ENCODE assay signal across 17 mouse cellular contexts in the genomic region with DNA sequence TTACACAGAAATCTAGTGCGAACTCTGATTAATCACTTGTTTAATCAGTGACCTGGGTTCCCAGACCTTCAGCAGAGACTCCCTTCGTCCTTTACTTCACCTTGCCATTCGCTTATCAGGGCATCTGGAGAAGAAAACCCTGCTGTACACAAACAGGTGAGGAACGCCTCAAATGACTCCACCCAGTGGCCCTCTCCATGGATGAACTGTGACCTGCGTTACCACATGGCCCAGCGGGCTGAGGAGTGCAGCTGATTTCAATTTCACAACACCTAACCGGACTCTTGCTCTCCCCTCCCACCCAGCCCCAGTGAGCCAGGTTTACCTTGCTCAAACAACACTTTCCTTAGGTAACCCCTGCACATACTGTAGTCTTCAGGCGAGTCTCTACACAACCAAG. TPM values are rescaled to one million over a fixed set of nuclear protein-coding genes. Genes with fewer than 3 reads are reported as not detected.
DNase-seq lines count a peak whose midpoint lies in the region; ATAC-seq and TF ChIP-seq lines count a peak whose summit lies in the region.
"Had no signal": no experiment of that assay in that cellular context is flagged by ENCODE, and none has a peak within 500 bp of the region (broad histone marks: within the 10 kb centered on the region; RNA-seq: fewer than 3 reads in every experiment).

No protein-coding gene starts in this region.

- H3K4me2 ChIP-seq in liver, embryonic 16.5 days (ENCODE audit: low read depth, low read length): 0 out of 2 replicates have a peak overlapping the region, but pooled peaks have one; percentile 13
- H3K4me2 ChIP-seq in hindbrain, postnatal 0 days (ENCODE audit: low read depth, low read length): no peak overlapping the region
- H3K4me2 ChIP-seq: embryonic facial prominence, embryonic 12.5 days; heart, embryonic 15.5 days; neural tube, embryonic 13.5 days had no signal

- H3K9ac ChIP-seq in liver, embryonic 16.5 days (ENCODE audit: low read depth, low read length): no peak overlapping the region
- no peak overlapping the region for H3K9ac ChIP-seq in hindbrain, postnatal 0 days (replicated peaks; ENCODE audit: low read length)
- H3K9ac ChIP-seq: embryonic facial prominence, embryonic 12.5 days; heart, embryonic 15.5 days; neural tube, embryonic 13.5 days had no signal

- peak; percentile 19 for DNase-seq in lung, postnatal 36 days
- DNase-seq in lung, postnatal 4 days: no peak
- peak; percentile 48 to 72 for DNase-seq in kidney, postnatal 36 days
- no peak for DNase-seq in T-cell, adult 2 months (ENCODE audit: low spot score)
- DNase-seq in urinary bladder, postnatal 4 days (ENCODE audit: low spot score in 2 of 2): no peak
- DNase-seq in hindbrain, postnatal 0 days (ENCODE audit: low spot score): no peak
- DNase-seq: cerebellum, adult 8-10 months; heart, adult 18-20 months; lung, postnatal 10 days; right cerebral cortex, postnatal 14 days had no signal

- no peaks in the 10 kb centered on the region for H3K9me3 ChIP-seq in liver, embryonic 16.5 days (replicated peaks; ENCODE audit: control insufficient read depth, low read length)
- H3K9me3 ChIP-seq in hindbrain, postnatal 0 days (ENCODE audit: low read length): no peaks in the 10 kb centered on the region
- H3K9me3 ChIP-seq: embryonic facial prominence, embryonic 12.5 days; heart, embryonic 15.5 days; hindbrain, embryonic 10.5 days; midbrain, embryonic 10.5 days; neural tube, embryonic 13.5 days had no signal

- no peaks in the 10 kb centered on the region for H3K27me3 ChIP-seq in liver, embryonic 16.5 days (ENCODE audit: control insufficient read depth, insufficient read depth, low read depth, low read length)
- no peaks in the 10 kb centered on the region for H3K27me3 ChIP-seq in hindbrain, postnatal 0 days (ENCODE audit: insufficient read depth, low read length)
- H3K27me3 ChIP-seq: embryonic facial prominence, embryonic 12.5 days; heart, embryonic 15.5 days; neural tube, embryonic 13.5 days had no signal

- 70% methylated on average over 8 of the region's 8 CpGs for WGBS in liver, embryonic 16.5 days (ENCODE audit: insufficient replicate concordance)
- WGBS in hindbrain, postnatal 0 days: 96% methylated on average over 8 of the region's 8 CpGs

- H3K27ac ChIP-seq in liver, embryonic 16.5 days (ENCODE audit: low read length): peak overlapping the region; percentile 54
- no peak overlapping the region for H3K27ac ChIP-seq in hindbrain, postnatal 0 days
- H3K27ac ChIP-seq: embryonic facial prominence, embryonic 12.5 days; heart, embryonic 15.5 days; hindbrain, embryonic 10.5 days; midbrain, embryonic 10.5 days; neural tube, embryonic 13.5 days had no signal

- H3K36me3 ChIP-seq in liver, embryonic 16.5 days (ENCODE audit: control insufficient read depth, insufficient read depth): peaks cover 4% of the 10 kb centered on the region; the same call in 1 of the 2 replicates
- peaks cover 25% of the 10 kb centered on the region; the same call in 1 of the 2 replicates for H3K36me3 ChIP-seq in hindbrain, postnatal 0 days (ENCODE audit: insufficient read depth, low read length)

- TF ChIP-seq CTCF in hindbrain, postnatal 0 days (IDR thresholded peaks at IDR 0.05; ENCODE audit: low read depth): no peak

- ATAC-seq in liver, embryonic 16.5 days (ENCODE audit: low read depth): peak; percentile 83
- no peak for ATAC-seq in hindbrain, postnatal 0 days
- ATAC-seq: forebrain, embryonic 16.5 days had no signal

- H3K4me1 ChIP-seq in liver, embryonic 16.5 days (ENCODE audit: control insufficient read depth, low read depth, low read length): peaks cover 13% of the 10 kb centered on the region
- H3K4me1 ChIP-seq in hindbrain, postnatal 0 days (ENCODE audit: insufficient read depth, low read length): no peaks in the 10 kb centered on the region
- H3K4me1 ChIP-seq: embryonic facial prominence, embryonic 12.5 days; hindbrain, embryonic 10.5 days; midbrain, embryonic 10.5 days had no signal

- no peak overlapping the region for H3K4me3 ChIP-seq in liver, embryonic 16.5 days (ENCODE audit: low read depth, low read length)
- H3K4me3 ChIP-seq in hindbrain, postnatal 0 days (ENCODE audit: low read length): no peak overlapping the region
- H3K4me3 ChIP-seq: embryonic facial prominence, embryonic 12.5 days; heart, embryonic 15.5 days; hindbrain, embryonic 10.5 days; midbrain, embryonic 10.5 days; neural tube, embryonic 13.5 days had no signal

RNA-seq across cellular contexts. Expression of a gene that starts 10.5 kb away (rescaled TPM):
- 25.3 and 28.0 TPM in 2 replicates for polyA plus RNA-seq in liver, embryonic 16.5 days (2015; fragmentation: Nextera tagmentation; extraction: Ambion mirVana)
- 120 and 132 TPM in 2 replicates for total RNA-seq in hindbrain, postnatal 0 days (2014; rRNA removed)
- 134 and 136 TPM in 2 replicates for polyA plus RNA-seq in hindbrain, postnatal 0 days (2015; fragmentation: Nextera tagmentation; extraction: Ambion mirVana)

Comparison
In these comparisons a context has a peak if more than half of its experiments do, and no peak if none do; other contexts are left out.
1. DNase-seq: peak in lung, postnatal 36 days (single experiment) and kidney, postnatal 36 days (2 of 2); none in lung, postnatal 4 days (0 of 2), T-cell, adult 2 months (single experiment), urinary bladder, postnatal 4 days (0 of 2) and hindbrain, postnatal 0 days (single experiment).